Mouse (Mus musculus): ENCODE results near the gene Zfp385a. TPM values are rescaled to one million over a fixed set of nuclear protein-coding genes. Genes with fewer than 3 reads are reported as not detected.

The Zfp385a gene
- total and polyA plus RNA-seq, 3 experiments: 4.4 to 54.0 TPM; not detected in 1

DNA sequence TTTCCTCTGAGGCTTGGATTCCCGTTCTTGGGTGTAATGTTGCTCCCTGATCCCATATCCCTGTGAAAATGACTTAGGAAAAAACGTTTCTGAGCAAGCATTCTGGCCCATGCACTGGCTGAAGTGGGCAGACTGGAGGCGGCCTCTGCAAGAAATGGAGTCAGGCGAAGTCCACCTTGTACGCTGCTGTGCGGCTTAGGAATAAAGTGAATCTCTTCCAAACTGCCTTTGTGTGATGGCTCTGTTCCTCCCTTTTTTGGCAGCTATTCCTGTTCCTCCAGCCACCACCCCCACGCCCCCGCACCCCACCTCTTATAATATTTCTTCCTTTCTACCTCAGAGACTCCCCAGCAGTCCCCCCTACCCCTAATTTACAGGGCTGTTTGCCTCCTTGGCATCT is 40.2 kb downstream of the Zfp385a start:
- no peaks in the 10 kb centered on the region for H3K4me1 ChIP-seq (ENCODE audit: control insufficient read depth in 1 of 2, insufficient read depth in 2 of 2, low read length in 2 of 2)

DNA sequence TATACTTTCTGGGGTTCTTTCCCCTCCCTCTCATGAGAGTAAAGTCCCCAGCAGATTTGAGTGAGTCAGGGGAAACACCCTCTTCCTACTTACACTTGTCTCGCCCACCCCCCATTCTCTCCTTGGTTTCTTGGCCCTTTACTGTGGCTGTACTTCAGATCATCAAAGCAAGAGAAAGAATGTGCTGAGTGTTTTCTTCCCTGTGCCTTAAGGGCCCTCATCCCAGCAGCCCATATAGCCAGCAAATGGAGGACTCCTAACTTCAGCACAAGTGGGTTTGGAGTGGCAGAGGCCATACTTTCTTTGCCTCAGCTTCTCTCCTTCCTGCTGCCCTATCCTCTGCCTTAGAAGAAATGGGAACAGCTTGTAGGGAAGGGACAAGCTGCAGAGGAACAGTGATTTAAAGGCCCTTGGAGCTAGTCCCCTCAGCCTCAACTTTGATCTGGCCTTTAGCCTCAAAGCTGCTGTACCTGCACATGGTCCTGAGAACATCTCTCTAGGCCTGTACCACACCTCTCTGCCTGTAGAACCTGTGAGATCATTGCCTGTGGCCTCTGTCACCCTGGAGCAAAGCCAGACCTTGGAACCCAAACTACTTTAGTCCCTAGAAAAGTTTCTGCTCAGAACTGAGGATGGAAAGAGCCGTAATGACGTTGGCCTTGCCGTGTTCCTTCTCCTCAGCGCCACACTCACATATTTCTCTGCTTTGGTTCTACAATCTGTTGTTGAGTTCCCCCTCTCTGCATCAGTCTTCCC is 40.9 kb downstream of the Zfp385a start:
- Histone ChIP-seq H3K36me3 (ENCODE audit: control insufficient read depth in 1 of 2, insufficient read depth in 2 of 2, low read length in 2 of 2) (no peaks in the 10 kb centered on the region), H3K79me2 (ENCODE audit: control insufficient read depth, insufficient read depth, low read length, poor library complexity) (no peaks in the 10 kb centered on the region), H3K27ac (ENCODE audit: control insufficient read depth, low read depth, low read length) (no peak overlapping the region), H3K9ac (ENCODE audit: control insufficient read depth, low read depth, low read length, poor library complexity, severe bottlenecking) (no peak overlapping the region), H3K4me1 (ENCODE audit: control insufficient read depth in 1 of 2, insufficient read depth in 2 of 2, low read length in 2 of 2) (no peaks in the 10 kb centered on the region), H3K27me3 (ENCODE audit: control insufficient read depth in 1 of 2, insufficient read depth in 2 of 2, low read length in 2 of 2) (no peaks in the 10 kb centered on the region), H3K9me3 (replicated peaks; ENCODE audit: insufficient read depth, low read length) (no peaks in the 10 kb centered on the region), H3K4me3 (ENCODE audit: control insufficient read depth in 1 of 2, insufficient read depth in 1 of 2, low read depth in 2 of 2, low read length in 2 of 2) (no peak overlapping the region)
- no peak for DNase-seq (ENCODE audit: low read depth, low spot score)
- TF ChIP-seq EP300 (IDR thresholded peaks at IDR 0.05; ENCODE audit: low read depth in 1 of 2, low read length in 2 of 2): no peak
- no peak for TF ChIP-seq MAX (IDR thresholded peaks at IDR 0.05; ENCODE audit: low read length)
- TF ChIP-seq BHLHE40 (IDR thresholded peaks at IDR 0.05; ENCODE audit: borderline replicate concordance, low read depth, low read length): no peak
- no peak for TF ChIP-seq GABPA (IDR thresholded peaks at IDR 0.05; ENCODE audit: low read depth, low read length)
- TF ChIP-seq TCF12 (IDR thresholded peaks at IDR 0.05; ENCODE audit: low read depth, low read length): no peak
- TF ChIP-seq CTCF (IDR thresholded peaks at IDR 0.05 in 2 of 3, conservative IDR thresholded peaks at IDR 0.05 in 1 of 3; ENCODE audit: control insufficient read depth in 1 of 3, insufficient read depth in 1 of 3, low read depth in 2 of 3, low read length in 3 of 3, poor library complexity in 1 of 3, severe bottlenecking in 1 of 3): no peak
- no peak for TF ChIP-seq E2F4 (IDR thresholded peaks at IDR 0.05; ENCODE audit: borderline replicate concordance, low read depth, low read length)
- no peak for TF ChIP-seq POLR2A (IDR thresholded peaks at IDR 0.05; ENCODE audit: control insufficient read depth in 1 of 2, insufficient read depth in 1 of 2, low read depth in 1 of 2, low read length in 2 of 2, poor library complexity in 1 of 2)
- no peak for TF ChIP-seq MYB (IDR thresholded peaks at IDR 0.05; ENCODE audit: low read depth, low read length)
- no peak for TF ChIP-seq TAL1 (IDR thresholded peaks at IDR 0.05; ENCODE audit: low read length)
- TF ChIP-seq SIN3A (IDR thresholded peaks at IDR 0.05; ENCODE audit: low read length): no peak

More for the DNA sequence above, 40.2 kb downstream of the Zfp385a start:
- Histone ChIP-seq H3K79me2 (ENCODE audit: control insufficient read depth, insufficient read depth, low read length, poor library complexity) (no peaks in the 10 kb centered on the region), H3K9me3 (replicated peaks; ENCODE audit: insufficient read depth, low read length) (no peaks in the 10 kb centered on the region), H3K27me3 (ENCODE audit: control insufficient read depth in 1 of 2, insufficient read depth in 2 of 2, low read length in 2 of 2) (no peaks in the 10 kb centered on the region), H3K9ac (ENCODE audit: control insufficient read depth, low read depth, low read length, poor library complexity, severe bottlenecking) (no peak overlapping the region), H3K4me3 (ENCODE audit: control insufficient read depth in 1 of 2, insufficient read depth in 1 of 2, low read depth in 2 of 2, low read length in 2 of 2) (no peak overlapping the region), H3K27ac (ENCODE audit: control insufficient read depth, low read depth, low read length) (no peak overlapping the region), H3K36me3 (ENCODE audit: control insufficient read depth in 1 of 2, insufficient read depth in 2 of 2, low read length in 2 of 2) (no peaks in the 10 kb centered on the region)
- TF ChIP-seq HCFC1 (IDR thresholded peaks at IDR 0.05; ENCODE audit: low read depth, low read length) (no peak), UBTF (IDR thresholded peaks at IDR 0.05; ENCODE audit: borderline replicate concordance, insufficient read depth, low read depth, low read length) (no peak), E2F4 (IDR thresholded peaks at IDR 0.05; ENCODE audit: borderline replicate concordance, low read depth, low read length) (no peak)
- no peak for DNase-seq (ENCODE audit: low read depth, low spot score)

DNA sequence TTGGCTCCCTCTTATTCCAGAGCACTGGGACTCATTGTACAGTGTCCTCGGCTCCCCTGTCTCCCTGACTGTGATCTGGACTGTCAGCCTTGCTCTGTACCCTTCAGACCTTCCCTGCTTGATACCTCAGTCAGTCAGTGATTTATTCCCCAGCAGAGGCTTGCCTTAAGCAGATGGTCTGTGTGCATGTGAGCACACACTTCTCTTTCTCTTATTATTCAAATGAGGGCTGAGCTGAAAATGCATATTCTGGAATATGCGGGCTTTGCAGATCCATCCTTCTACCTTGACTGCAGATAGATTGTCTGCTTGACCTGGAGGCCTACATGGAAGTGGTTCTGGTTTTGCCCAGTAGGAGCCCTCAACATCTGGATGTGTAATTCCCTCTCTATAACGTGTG is 41.9 kb downstream of the Zfp385a start:
- Histone ChIP-seq H3K4me3 (ENCODE audit: control insufficient read depth in 1 of 2, insufficient read depth in 1 of 2, low read depth in 2 of 2, low read length in 2 of 2) (no peak overlapping the region), H3K27ac (ENCODE audit: control insufficient read depth, low read depth, low read length) (no peak overlapping the region), H3K4me1 (ENCODE audit: control insufficient read depth in 1 of 2, insufficient read depth in 2 of 2, low read length in 2 of 2) (no peaks in the 10 kb centered on the region), H3K79me2 (ENCODE audit: control insufficient read depth, insufficient read depth, low read length, poor library complexity) (no peaks in the 10 kb centered on the region), H3K9ac (ENCODE audit: control insufficient read depth, low read depth, low read length, poor library complexity, severe bottlenecking) (no peak overlapping the region), H3K27me3 (ENCODE audit: control insufficient read depth in 1 of 2, insufficient read depth in 2 of 2, low read length in 2 of 2) (no peaks in the 10 kb centered on the region), H3K9me3 (replicated peaks; ENCODE audit: insufficient read depth, low read length) (no peaks in the 10 kb centered on the region), H3K36me3 (ENCODE audit: control insufficient read depth in 1 of 2, insufficient read depth in 2 of 2, low read length in 2 of 2) (no peaks in the 10 kb centered on the region)
- TF ChIP-seq POLR2A (IDR thresholded peaks at IDR 0.05; ENCODE audit: control insufficient read depth in 1 of 2, insufficient read depth in 1 of 2, low read depth in 1 of 2, low read length in 2 of 2, poor library complexity in 1 of 2): no peak
- TF ChIP-seq CTCF (IDR thresholded peaks at IDR 0.05 in 2 of 3, conservative IDR thresholded peaks at IDR 0.05 in 1 of 3; ENCODE audit: control insufficient read depth in 1 of 3, insufficient read depth in 1 of 3, low read depth in 2 of 3, low read length in 3 of 3, poor library complexity in 1 of 3, severe bottlenecking in 1 of 3): no peak
- TF ChIP-seq MAZ (IDR thresholded peaks at IDR 0.05; ENCODE audit: low read depth, low read length): no peak
- TF ChIP-seq JUND (IDR thresholded peaks at IDR 0.05; ENCODE audit: low read depth, low read length): no peak
- TF ChIP-seq TBP (IDR thresholded peaks at IDR 0.05; ENCODE audit: low read depth, low read length): no peak
- TF ChIP-seq MYB (IDR thresholded peaks at IDR 0.05; ENCODE audit: low read depth, low read length): no peak
- TF ChIP-seq MEF2A (IDR thresholded peaks at IDR 0.05; ENCODE audit: extremely low read depth, insufficient replicate concordance, low read depth, low read length, poor library complexity, severe bottlenecking): no peak
- TF ChIP-seq MAFK (IDR thresholded peaks at IDR 0.05; ENCODE audit: borderline replicate concordance, low read depth, low read length): no peak
- no peak for TF ChIP-seq EP300 (IDR thresholded peaks at IDR 0.05; ENCODE audit: low read depth in 1 of 2, low read length in 2 of 2)
- TF ChIP-seq MXI1 (IDR thresholded peaks at IDR 0.05; ENCODE audit: low read depth, low read length): no peak
- DNase-seq (ENCODE audit: low read depth, low spot score): no peak

Measured in MEL (cell line).